Mouse (Mus musculus) spleen, adult 2 months (tissue): Measurements from ENCODE around the gene Zfp324.

Experiments
- CTCF ChIP-seq: fragments of 200-500 bp; IDR thresholded peaks from 2 replicates; pipeline ENCODE4 v1.5.1; 2011; ENCODE audit warnings: mild to moderate bottlenecking, inconsistent platforms; ENCODE audit not compliant: insufficient read depth, insufficient read length, insufficient replicate concordance; ENCODE audit errors: extremely low read depth
- POLR2A ChIP-seq: fragments of 200-500 bp; IDR thresholded peaks from 2 replicates; pipeline ENCODE4 v1.6.1; 2011; ENCODE audit warnings: low read depth, low read length, inconsistent platforms

- TF ChIP-seq CTCF (no peak), POLR2A (no peak)
These were observed 49.6 kb downstream of the Zfp324 start for GRCm38 (mm10) chr7:13015217-13015616.
